Mouse (Mus musculus) lung, embryonic 14.5 days (tissue): ENCODE measurements at regions not wholly inside any gene's neighbourhood (a gene's known extent, or its start where the extent isn't known, plus 50 kb on each side); places are given as distances from the start of the nearest gene placed in this dataset.

Experiments
- ATAC-seq: fragments of 200-750 bp; cut with Nextera tagmentation; 2 replicates; pipeline ENCODE4 v1.8.0; 2017; ENCODE audit warnings: mild to moderate bottlenecking, moderate TSS enrichment, moderate library complexity; ENCODE audit not compliant: insufficient read depth
- DNase-seq: peaks from one replicate; pipeline ENCODE4 v3.0.0-alpha.2; 2015
- H3K27ac ChIP-seq: fragments of 300-500 bp; sonication (generic); 2 replicates; pipeline ENCODE4 v1.5.1; 2014; ENCODE audit warnings: low read depth, mild to moderate bottlenecking, moderate library complexity
- H3K27me3 ChIP-seq: fragments of 300-500 bp; sonication (generic); 2 replicates; pipeline ENCODE4 v1.6.1; 2014; ENCODE audit warnings: low read length, control low read depth; ENCODE audit not compliant: insufficient read depth
- H3K36me3 ChIP-seq: fragments of 300-500 bp; sonication (generic); 2 replicates; pipeline ENCODE4 v1.6.1; 2014; ENCODE audit warnings: control low read depth; ENCODE audit not compliant: insufficient read depth
- H3K4me1 ChIP-seq: fragments of 300-500 bp; sonication (generic); 2 replicates; pipeline ENCODE4 v1.6.1; 2014; ENCODE audit warnings: antibody characterized with exemption, control low read depth; ENCODE audit not compliant: insufficient read depth
- H3K4me2 ChIP-seq: fragments of 300-500 bp; sonication (generic); 2 replicates; pipeline ENCODE4 v1.6.1; 2014; ENCODE audit warnings: mild to moderate bottlenecking
- H3K4me3 ChIP-seq: fragments of 300-500 bp; sonication (generic); 2 replicates; pipeline ENCODE4 v1.5.1; 2014; ENCODE audit warnings: low read depth, low read length
- H3K9ac ChIP-seq: fragments of 300-500 bp; sonication (generic); 2 replicates; pipeline ENCODE4 v1.6.1; 2014
- H3K9me3 ChIP-seq: fragments of 300-500 bp; sonication (generic); 2 replicates; pipeline ENCODE4 v1.6.1; 2016; ENCODE audit warnings: low read depth, low read length, control low read depth
- CTCF ChIP-seq: IDR thresholded peaks from 2 replicates; pipeline ENCODE4 v1.5.1; 2016; ENCODE audit warnings: antibody characterized with exemption, low read depth
- WGBS: fragments of 180-500 bp; shearing (Covaris S2); extraction: QIAGEN DNeasy Blood & Tissue Kit; methylation state at CpG from one replicate; pipeline ENCODE4 v1.1.7; 2014; 5-methylcytosine and 5-hydroxymethylcytosine counted together

GRCm38 (mm10) chr10:21828432-21829061 lies 53.4 kb upstream of the Sgk1 start:
- Histone ChIP-seq H3K4me3 (no peak overlapping the region), H3K4me1 (no peaks in the 10 kb centered on the region), H3K27ac (no peak overlapping the region), H3K9ac (no peak overlapping the region), H3K27me3 (no peaks in the 10 kb centered on the region), H3K9me3 (no peaks in the 10 kb centered on the region), H3K36me3 (no peaks in the 10 kb centered on the region), H3K4me2 (no peak overlapping the region)
- ATAC-seq, result peak; percentile 33; the same call in 1 of the 2 replicates
- TF ChIP-seq CTCF, result no peak
- DNase-seq, result no peak
- 78% methylated on average over 9 of the region's 9 CpGs for WGBS

GRCm38 (mm10) chr10:21829062-21829731 lies 52.8 kb upstream of the Sgk1 start:
- Histone ChIP-seq H3K36me3 (no peaks in the 10 kb centered on the region), H3K4me3 (no peak overlapping the region), H3K27ac (0 out of 2 replicates have a peak overlapping the region, but pooled peaks have one; percentile 28), H3K27me3 (no peaks in the 10 kb centered on the region), H3K9ac (no peak overlapping the region), H3K4me1 (no peaks in the 10 kb centered on the region), H3K9me3 (no peaks in the 10 kb centered on the region), H3K4me2 (no peak overlapping the region)
- ATAC-seq (peak; percentile 90), DNase-seq (peak; percentile 80)
- TF ChIP-seq CTCF, result no peak
- 39% methylated on average over 11 of the region's 11 CpGs for WGBS

GRCm38 (mm10) chr10:21831002-21831696 lies 50.8 kb upstream of the Sgk1 start:
- H3K4me3 ChIP-seq, result no peak overlapping the region
- H3K9me3 ChIP-seq, result no peaks in the 10 kb centered on the region
- no peak overlapping the region for H3K4me2 ChIP-seq
- H3K4me1 ChIP-seq, result no peaks in the 10 kb centered on the region
- H3K27me3 ChIP-seq, result no peaks in the 10 kb centered on the region
- no peak for DNase-seq
- TF ChIP-seq CTCF, result no peak
- no peak for ATAC-seq
- H3K27ac ChIP-seq, result no peak overlapping the region
- WGBS, result 63% methylated on average over 6 of the region's 6 CpGs
- H3K9ac ChIP-seq, result no peak overlapping the region
- H3K36me3 ChIP-seq, result no peaks in the 10 kb centered on the region
